Mouse (Mus musculus): Measurements from ENCODE around the gene Fabp6. TPM values are rescaled to one million over a fixed set of nuclear protein-coding genes. Genes with fewer than 3 reads are reported as not detected.

Fabp6 gene
- total and polyA plus RNA-seq, 3 experiments = not detected

DNA sequence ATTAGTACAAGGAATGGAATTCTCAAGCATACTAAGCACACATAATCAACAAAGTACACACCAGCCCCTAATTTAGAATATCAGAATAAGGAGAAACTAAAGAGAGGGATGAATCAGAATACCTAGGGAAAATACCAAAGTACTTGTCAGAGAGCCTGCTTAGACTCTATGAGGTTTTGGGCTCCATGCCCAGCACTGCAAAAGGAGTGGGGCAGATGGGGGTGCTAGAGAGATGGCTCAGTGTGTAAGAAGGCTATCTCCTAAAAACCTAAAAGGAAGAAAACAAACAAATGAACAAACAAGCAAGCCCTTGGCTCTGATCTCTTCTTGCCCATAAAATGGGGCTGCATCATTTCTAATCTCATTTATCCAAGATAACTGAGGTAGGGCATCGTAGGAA, 23.0 kb upstream of the Fabp6 start:
- TF ChIP-seq POLR2AphosphoS5 (IDR thresholded peaks at IDR 0.05; ENCODE audit: borderline replicate concordance, low read depth, low read length) (no peak), ZMIZ1 (IDR thresholded peaks at IDR 0.05; ENCODE audit: low read depth, low read length) (no peak), MXI1 (IDR thresholded peaks at IDR 0.05; ENCODE audit: low read depth, low read length) (no peak)
- no peak overlapping the region for H3K9ac ChIP-seq (ENCODE audit: control insufficient read depth, low read depth, low read length, poor library complexity, severe bottlenecking)

DNA sequence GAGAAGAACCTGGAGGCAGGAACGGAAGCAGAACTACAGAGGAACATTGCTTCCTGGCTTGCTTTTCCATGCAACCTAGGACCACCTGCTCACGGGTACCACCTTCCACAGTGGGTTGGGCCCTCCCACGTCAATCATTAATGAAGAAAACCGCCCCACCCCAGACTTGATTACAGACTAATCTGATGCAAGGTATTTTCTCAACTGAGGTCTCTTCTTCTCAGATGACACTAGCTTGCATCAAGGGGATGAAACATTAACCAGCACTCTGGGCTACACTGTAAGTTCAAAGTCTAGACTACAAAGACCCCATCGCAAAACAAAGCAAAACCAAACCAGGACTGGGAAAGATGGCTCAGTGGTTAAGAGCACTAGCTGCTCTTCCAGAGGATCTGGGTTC, 20.4 kb upstream of the Fabp6 start:
- TF ChIP-seq MYC (IDR thresholded peaks at IDR 0.05; ENCODE audit: low read depth, low read length) (no peak), ETS1 (IDR thresholded peaks at IDR 0.05; ENCODE audit: low read depth, low read length) (no peak), CTCF (IDR thresholded peaks at IDR 0.05 in 2 of 3, conservative IDR thresholded peaks at IDR 0.05 in 1 of 3; ENCODE audit: control insufficient read depth in 1 of 3, insufficient read depth in 1 of 3, low read depth in 2 of 3, low read length in 3 of 3, poor library complexity in 1 of 3, severe bottlenecking in 1 of 3) (no peak), POLR2AphosphoS5 (IDR thresholded peaks at IDR 0.05; ENCODE audit: borderline replicate concordance, low read depth, low read length) (no peak), ZMIZ1 (IDR thresholded peaks at IDR 0.05; ENCODE audit: low read depth, low read length) (no peak), MYB (IDR thresholded peaks at IDR 0.05; ENCODE audit: low read depth, low read length) (no peak)
- no peaks in the 10 kb centered on the region for H3K4me1 ChIP-seq (ENCODE audit: control insufficient read depth in 1 of 2, insufficient read depth in 2 of 2, low read length in 2 of 2)
- no peak overlapping the region for H3K9ac ChIP-seq (ENCODE audit: control insufficient read depth, low read depth, low read length, poor library complexity, severe bottlenecking)
- no peak overlapping the region for H3K4me3 ChIP-seq (ENCODE audit: control insufficient read depth in 1 of 2, insufficient read depth in 1 of 2, low read depth in 2 of 2, low read length in 2 of 2)
- DNase-seq (ENCODE audit: low read depth, low spot score) = no peak
- no peak overlapping the region for H3K27ac ChIP-seq (ENCODE audit: control insufficient read depth, low read depth, low read length)
- no peaks in the 10 kb centered on the region for H3K36me3 ChIP-seq (ENCODE audit: control insufficient read depth in 1 of 2, insufficient read depth in 2 of 2, low read length in 2 of 2)
- H3K79me2 ChIP-seq (ENCODE audit: control insufficient read depth, insufficient read depth, low read length, poor library complexity) = no peaks in the 10 kb centered on the region
- no peaks in the 10 kb centered on the region for H3K9me3 ChIP-seq (replicated peaks; ENCODE audit: insufficient read depth, low read length)
- H3K27me3 ChIP-seq (ENCODE audit: control insufficient read depth in 1 of 2, insufficient read depth in 2 of 2, low read length in 2 of 2) = peaks cover 0 to 3% of the 10 kb centered on the region in 2 experiments; a peak in 1 of 4 replicates

More for the DNA sequence above, 23.0 kb upstream of the Fabp6 start:
- H3K27ac ChIP-seq (ENCODE audit: control insufficient read depth, low read depth, low read length) = no peak overlapping the region
- no peaks in the 10 kb centered on the region for H3K79me2 ChIP-seq (ENCODE audit: control insufficient read depth, insufficient read depth, low read length, poor library complexity)
- H3K27me3 ChIP-seq (ENCODE audit: control insufficient read depth in 1 of 2, insufficient read depth in 2 of 2, low read length in 2 of 2) = peaks cover 0 to 3% of the 10 kb centered on the region in 2 experiments; a peak in 1 of 4 replicates
- H3K4me3 ChIP-seq (ENCODE audit: control insufficient read depth in 1 of 2, insufficient read depth in 1 of 2, low read depth in 2 of 2, low read length in 2 of 2) = no peak overlapping the region
- no peak for DNase-seq (ENCODE audit: low read depth, low spot score)
- H3K9me3 ChIP-seq (replicated peaks; ENCODE audit: insufficient read depth, low read length) = no peaks in the 10 kb centered on the region
- no peaks in the 10 kb centered on the region for H3K36me3 ChIP-seq (ENCODE audit: control insufficient read depth in 1 of 2, insufficient read depth in 2 of 2, low read length in 2 of 2)
- no peaks in the 10 kb centered on the region for H3K4me1 ChIP-seq (ENCODE audit: control insufficient read depth in 1 of 2, insufficient read depth in 2 of 2, low read length in 2 of 2)

DNA sequence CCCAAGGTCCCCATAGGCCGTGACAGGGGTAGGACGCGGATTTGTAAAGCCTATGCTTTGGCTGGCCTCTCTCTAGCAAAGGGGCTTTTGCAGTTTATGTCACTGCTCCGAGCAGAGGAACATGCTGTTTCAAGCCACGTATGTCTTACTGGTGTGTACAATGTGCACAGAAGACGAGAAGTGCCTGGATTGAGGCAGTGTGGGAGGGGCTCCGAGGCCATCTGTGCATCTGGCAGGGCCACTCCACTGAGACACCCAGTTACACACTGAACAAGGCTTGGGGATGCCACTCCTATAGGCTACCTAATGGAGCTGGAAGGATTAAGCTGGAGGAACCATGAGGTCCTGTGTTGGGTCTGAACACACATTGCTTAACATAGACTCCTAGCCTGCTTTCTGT, 17.1 kb upstream of the Fabp6 start:
- Histone ChIP-seq H3K27ac (ENCODE audit: control insufficient read depth, low read depth, low read length) (no peak overlapping the region), H3K36me3 (ENCODE audit: control insufficient read depth in 1 of 2, insufficient read depth in 2 of 2, low read length in 2 of 2) (no peaks in the 10 kb centered on the region), H3K4me3 (ENCODE audit: control insufficient read depth in 1 of 2, insufficient read depth in 1 of 2, low read depth in 2 of 2, low read length in 2 of 2) (no peak overlapping the region), H3K4me1 (ENCODE audit: control insufficient read depth in 1 of 2, insufficient read depth in 2 of 2, low read length in 2 of 2) (no peaks in the 10 kb centered on the region), H3K9ac (ENCODE audit: control insufficient read depth, low read depth, low read length, poor library complexity, severe bottlenecking) (no peak overlapping the region), H3K27me3 (ENCODE audit: control insufficient read depth in 1 of 2, insufficient read depth in 2 of 2, low read length in 2 of 2) (0 out of 4 replicates have a peak, but pooled peaks cover 0 to 1% of the 10 kb centered on the region in 2 experiments), H3K79me2 (ENCODE audit: control insufficient read depth, insufficient read depth, low read length, poor library complexity) (no peaks in the 10 kb centered on the region), H3K9me3 (replicated peaks; ENCODE audit: insufficient read depth, low read length) (no peaks in the 10 kb centered on the region)
- TF ChIP-seq MAFK (IDR thresholded peaks at IDR 0.05; ENCODE audit: borderline replicate concordance, low read depth, low read length) (no peak), RCOR1 (IDR thresholded peaks at IDR 0.05; ENCODE audit: low read depth, low read length) (no peak), MEF2A (IDR thresholded peaks at IDR 0.05; ENCODE audit: extremely low read depth, insufficient replicate concordance, low read depth, low read length, poor library complexity, severe bottlenecking) (no peak), MAX (IDR thresholded peaks at IDR 0.05; ENCODE audit: low read length) (no peak), MXI1 (IDR thresholded peaks at IDR 0.05; ENCODE audit: low read depth, low read length) (no peak), MYB (IDR thresholded peaks at IDR 0.05; ENCODE audit: low read depth, low read length) (no peak), CTCF (IDR thresholded peaks at IDR 0.05 in 2 of 3, conservative IDR thresholded peaks at IDR 0.05 in 1 of 3; ENCODE audit: control insufficient read depth in 1 of 3, insufficient read depth in 1 of 3, low read depth in 2 of 3, low read length in 3 of 3, poor library complexity in 1 of 3, severe bottlenecking in 1 of 3) (no peak), CHD2 (IDR thresholded peaks at IDR 0.05; ENCODE audit: low read length) (no peak), ZMIZ1 (IDR thresholded peaks at IDR 0.05; ENCODE audit: low read depth, low read length) (no peak), CHD1 (IDR thresholded peaks at IDR 0.05; ENCODE audit: low read depth, low read length) (no peak)
- no peak for DNase-seq (ENCODE audit: low read depth, low spot score)

Measured in MEL (cell line).